Mouse (Mus musculus) liver, postnatal 0 days (tissue): ENCODE measurements around the gene Myl7. TPM values are rescaled to one million over a fixed set of nuclear protein-coding genes. Genes with fewer than 3 reads are reported as not detected.
"Not testable (repeated sequence)": the region's sequence is repeated elsewhere in the genome, so short reads cannot be mapped to it uniquely, and the experiment has no call there.

Source experiments
- ATAC-seq: fragments of 200-750 bp; cut with Nextera tagmentation; 2 replicates; pipeline ENCODE4 v1.8.0; 2017; ENCODE audit warnings: mild to moderate bottlenecking, moderate library complexity
- DNase-seq: peaks from one replicate; pipeline ENCODE4 v3.0.0-alpha.2; 2016
- H3K27ac ChIP-seq: fragments of 300-500 bp; sonication (generic); 2 replicates; pipeline ENCODE4 v1.5.1; 2014; ENCODE audit warnings: antibody characterized with exemption, moderate library complexity, mild to moderate bottlenecking, low read depth
- H3K27me3 ChIP-seq: fragments of 300-500 bp; sonication (generic); 2 replicates; pipeline ENCODE4 v1.6.1; 2014; ENCODE audit warnings: low read length, control low read depth, mixed read lengths; ENCODE audit not compliant: insufficient read depth
- H3K36me3 ChIP-seq: fragments of 300-500 bp; sonication (generic); replicated peaks from 2 replicates; pipeline ENCODE4 v1.6.1; 2014; ENCODE audit warnings: mild to moderate bottlenecking, control low read depth, low read length, moderate library complexity, mixed read lengths; ENCODE audit not compliant: insufficient read depth
- H3K4me1 ChIP-seq: fragments of 300-500 bp; sonication (generic); 2 replicates; pipeline ENCODE4 v1.6.1; 2014; ENCODE audit warnings: antibody characterized with exemption, mild to moderate bottlenecking, control low read depth; ENCODE audit not compliant: insufficient read depth
- H3K4me2 ChIP-seq: fragments of 300-500 bp; sonication (generic); 2 replicates; pipeline ENCODE4 v1.6.1; 2014; ENCODE audit warnings: low read depth, mild to moderate bottlenecking, low read length, moderate library complexity, mixed read lengths
- H3K4me3 ChIP-seq: fragments of 300-500 bp; sonication (generic); 2 replicates; pipeline ENCODE4 v1.5.1; 2014; ENCODE audit warnings: low read depth, low read length
- H3K9ac ChIP-seq: fragments of 300-500 bp; sonication (generic); replicated peaks from 2 replicates; pipeline ENCODE4 v1.6.1; 2014; ENCODE audit warnings: mild to moderate bottlenecking, moderate library complexity
- H3K9me3 ChIP-seq: fragments of 300-500 bp; sonication (generic); 2 replicates; pipeline ENCODE4 v1.6.1; 2016; ENCODE audit warnings: mild to moderate bottlenecking, control low read depth, low read length, mixed read lengths
- CTCF ChIP-seq: sonication (generic); IDR thresholded peaks from 2 replicates; pipeline ENCODE4 v1.5.1; 2016; ENCODE audit warnings: antibody characterized with exemption, low read depth
- EP300 ChIP-seq: IDR thresholded peaks from 2 replicates; pipeline ENCODE4 v1.6.1; 2016; ENCODE audit warnings: antibody characterized with exemption, low read depth, mild to moderate bottlenecking
- WGBS: fragments of 180-500 bp; shearing (Covaris S2); extraction: QIAGEN DNeasy Blood & Tissue Kit; methylation state at CpG from one replicate; pipeline ENCODE4 v1.1.7; 2014; ENCODE audit not compliant: insufficient replicate concordance; 5-methylcytosine and 5-hydroxymethylcytosine counted together
- polyA plus RNA-seq: library from polyadenylated mRNA; unstranded; fragments of >200 nt; fragmentation: Nextera tagmentation; extraction: Ambion mirVana; gene quantifications from 2 replicates; pipeline ENCODE4 v1.2.1, GENCODE M21; 2015

Myl7 gene
- 2.4 and 2.6 TPM in 2 replicates for polyA plus RNA-seq

DNA sequence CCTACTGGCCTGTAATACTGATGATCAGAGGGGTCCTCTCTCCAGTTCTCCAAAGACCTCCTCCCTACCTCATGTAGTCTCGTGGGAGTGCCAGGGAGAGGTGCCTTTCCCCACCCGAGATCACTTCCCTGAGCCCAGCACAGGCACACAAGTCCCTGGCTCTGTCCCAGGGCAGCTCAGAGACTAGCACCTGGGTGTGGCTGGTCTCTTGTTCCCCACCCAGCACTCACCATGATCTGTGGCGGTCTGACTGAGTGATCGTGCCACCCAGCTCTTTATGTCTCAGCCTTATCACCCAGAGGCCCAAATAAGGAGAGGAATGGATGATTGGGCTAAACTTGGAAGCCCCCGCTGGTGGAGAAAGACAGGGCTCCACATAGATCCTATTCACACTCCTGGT, at the start of gene Myl7:
TSS of gene Myl7 (minus strand) at position 252 of the 400 bp plus-strand sequence.
- H3K4me3 ChIP-seq, result no peak within 1 kb of the TSS
- no peak within 1 kb of the TSS for H3K9ac ChIP-seq
- no peak within 1 kb of the TSS for H3K27ac ChIP-seq
- DNase-seq (no peak), ATAC-seq (no peak)
- H3K9me3 ChIP-seq, result no peaks in the 10 kb centered on the region
- H3K36me3 ChIP-seq, result no peaks in the 10 kb centered on the region
- no peak within 1 kb of the TSS for H3K4me2 ChIP-seq
- 48% methylated on average over 5 of the region's 5 CpGs for WGBS
- TF ChIP-seq CTCF, result no peak
- no peak for TF ChIP-seq EP300
- peaks cover 4% of the 10 kb centered on the region; the same call in 1 of the 2 replicates for H3K4me1 ChIP-seq
- H3K27me3 ChIP-seq, result peaks cover 46% of the 10 kb centered on the region

GRCm38 (mm10) chr11:5947796-5948195, 49.2 kb upstream of the Myl7 start:
- no peak overlapping the region for H3K4me2 ChIP-seq
- no peak overlapping the region for H3K27ac ChIP-seq
- H3K36me3 ChIP-seq, result no peaks in the 10 kb centered on the region
- H3K9ac ChIP-seq, result no peak overlapping the region; the same call in 1 of the 2 replicates
- ATAC-seq, result no peak
- no peak overlapping the region for H3K4me3 ChIP-seq
- no peak for TF ChIP-seq CTCF
- TF ChIP-seq EP300, result no peak
- WGBS, result 47% methylated on average over 4 of the region's 4 CpGs
- H3K27me3 ChIP-seq, result no peaks in the 10 kb centered on the region
- H3K4me1 ChIP-seq, result 0 out of 2 replicates have a peak, but pooled peaks cover 2% of the 10 kb centered on the region
- DNase-seq, result no peak
- H3K9me3 ChIP-seq, result no peaks in the 10 kb centered on the region

DNA sequence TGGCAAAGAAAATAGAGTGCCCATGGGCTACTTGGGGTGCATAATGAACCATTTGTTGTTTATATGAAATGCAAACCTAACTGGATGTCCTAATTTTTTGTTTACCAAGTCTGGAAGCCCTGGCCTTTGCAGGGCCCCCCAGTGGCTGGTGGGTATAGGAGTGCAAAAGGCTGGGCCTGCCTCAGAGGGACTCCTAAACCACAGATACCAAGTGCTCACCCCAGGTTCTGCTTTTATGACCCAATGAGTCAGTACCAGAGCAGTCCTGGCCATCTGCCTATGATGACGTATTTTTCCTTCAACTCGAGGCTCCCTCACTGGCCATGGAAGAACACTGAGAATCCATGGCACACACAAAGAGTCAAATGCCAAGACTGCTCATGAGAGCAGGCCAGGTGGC, 46.5 kb upstream of the Myl7 start:
- H3K27me3 ChIP-seq, result no peaks in the 10 kb centered on the region
- H3K9ac ChIP-seq, result no peak overlapping the region
- H3K9me3 ChIP-seq, result no peaks in the 10 kb centered on the region
- H3K4me3 ChIP-seq, result no peak overlapping the region
- ATAC-seq (no peak), DNase-seq (no peak)
- TF ChIP-seq EP300, result no peak
- no peak for TF ChIP-seq CTCF
- 68% methylated on average over 2 of the region's 2 CpGs for WGBS
- no peaks in the 10 kb centered on the region for H3K36me3 ChIP-seq
- no peak overlapping the region for H3K27ac ChIP-seq
- 0 out of 2 replicates have a peak, but pooled peaks cover 1% of the 10 kb centered on the region for H3K4me1 ChIP-seq
- H3K4me2 ChIP-seq, result no peak overlapping the region

GRCm38 (mm10) chr11:5942966-5943365, 44.4 kb upstream of the Myl7 start:
- Histone ChIP-seq H3K36me3 (no peaks in the 10 kb centered on the region), H3K4me3 (no peak overlapping the region), H3K9ac (no peak overlapping the region), H3K9me3 (no peaks in the 10 kb centered on the region), H3K27me3 (no peaks in the 10 kb centered on the region), H3K4me1 (no peaks in the 10 kb centered on the region), H3K4me2 (no peak overlapping the region), H3K27ac (no peak overlapping the region)
- TF ChIP-seq EP300 (no peak), CTCF (no peak)
- no peak for ATAC-seq
- WGBS, result 79% methylated on average over 6 of the region's 6 CpGs
- no peak for DNase-seq

- DNase-seq, ATAC-seq, H3K9ac ChIP-seq, H3K27ac ChIP-seq, H3K4me2 ChIP-seq, H3K9me3 ChIP-seq, H3K4me3 ChIP-seq, H3K27me3 ChIP-seq, H3K36me3 ChIP-seq, H3K4me1 ChIP-seq: not testable (repeated sequence)
- WGBS, result 84% methylated on average over 11 of the region's 11 CpGs
Observed at GRCm38 (mm10) chr11:5934531-5934930, 35.9 kb upstream of the Myl7 start.

DNA sequence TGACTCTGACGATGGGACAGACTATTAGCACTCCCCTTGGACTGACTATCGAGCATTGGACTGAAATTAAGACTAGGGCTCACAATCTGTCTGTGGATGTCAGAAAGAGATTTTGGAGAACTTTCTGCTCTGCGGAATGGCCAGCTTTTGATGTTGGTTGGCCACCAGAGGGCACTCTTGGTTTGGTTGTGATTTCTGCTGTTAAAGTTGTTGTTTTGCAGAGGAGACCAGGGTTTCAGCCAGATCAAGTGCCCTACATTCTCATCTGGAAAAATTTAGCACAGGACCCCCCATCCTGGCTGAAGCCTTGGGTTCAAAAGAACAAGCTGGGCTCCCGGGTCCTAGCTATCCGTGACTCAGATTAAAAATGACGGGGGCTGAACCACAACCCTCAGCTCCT, 33.4 kb upstream of the Myl7 start:
- ATAC-seq, H3K36me3 ChIP-seq, H3K4me1 ChIP-seq, H3K4me2 ChIP-seq, DNase-seq, H3K4me3 ChIP-seq, H3K9me3 ChIP-seq, H3K9ac ChIP-seq, H3K27me3 ChIP-seq, H3K27ac ChIP-seq: not testable (repeated sequence)
- 90% methylated on average over 6 of the region's 6 CpGs for WGBS
- peak; percentile 47 for TF ChIP-seq CTCF

DNA sequence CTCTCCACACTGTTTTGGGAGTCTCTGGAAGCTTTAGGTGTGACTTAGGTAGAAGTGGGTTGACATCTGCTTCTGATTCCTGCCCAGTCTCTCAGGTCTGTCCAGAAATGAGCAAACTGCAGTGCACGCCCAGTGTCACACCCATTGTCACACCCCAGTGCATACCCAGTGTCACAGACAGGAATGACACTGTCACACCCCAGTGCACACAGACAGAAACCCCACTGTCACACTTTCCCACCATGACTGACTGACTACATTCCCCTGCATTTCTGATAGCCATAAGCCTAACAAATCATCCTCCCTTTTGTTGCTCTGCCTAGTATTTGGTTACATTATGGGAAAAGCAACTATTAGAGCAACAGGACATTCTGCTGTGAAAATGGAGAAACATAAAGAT, 32.0 kb upstream of the Myl7 start:
- Histone ChIP-seq H3K36me3 (no peaks in the 10 kb centered on the region), H3K4me2 (no peak overlapping the region), H3K27ac (no peak overlapping the region), H3K9ac (no peak overlapping the region), H3K4me1 (no peaks in the 10 kb centered on the region), H3K27me3 (no peaks in the 10 kb centered on the region), H3K9me3 (no peaks in the 10 kb centered on the region), H3K4me3 (no peak overlapping the region)
- no peak for TF ChIP-seq EP300
- TF ChIP-seq CTCF, result no peak
- no peak for ATAC-seq
- WGBS, result 79% methylated on average over 1 of the region's 1 CpGs
- no peak for DNase-seq
